Mouse (Mus musculus) kidney, adult 2 months (tissue): ENCODE measurements at regions not wholly inside any gene's neighbourhood (a gene's known extent, or its start where the extent isn't known, plus 50 kb on each side); places are given as distances from the start of the nearest gene placed in this dataset.

Source experiments
- CTCF ChIP-seq: fragments of 200-500 bp; conservative IDR thresholded peaks from 2 replicates; pipeline ENCODE4 v1.5.1; 2011; ENCODE audit warnings: low read depth, mild to moderate bottlenecking, control low read depth, low read length, moderate library complexity, mixed read lengths; ENCODE audit not compliant: insufficient read depth, insufficient read length
- POLR2A ChIP-seq: fragments of 200-500 bp; IDR thresholded peaks from one replicate; pipeline ENCODE4 v1.6.1; 2011; ENCODE audit warnings: low read depth, low read length, control low read depth

- TF ChIP-seq CTCF (no peak), POLR2A (no peak)
Measured at GRCm38 (mm10) chr10:20847287-20847686, 105.1 kb upstream of the Ahi1 start.
